Comparison of ENCODE assay signal across 8 mouse cellular contexts in genomic region chr2:180256296-180257000, GRCm38 (mm10). TPM values are rescaled to one million over a fixed set of nuclear protein-coding genes. Genes with fewer than 3 reads are reported as not detected.
DNase-seq lines count a peak whose midpoint lies in the region; ATAC-seq lines count a peak whose summit lies in the region.

No protein-coding gene starts in this region.

- H3K4me2 ChIP-seq in kidney, embryonic 16.5 days (replicated peaks; ENCODE audit: low read depth, low read length) = peak overlapping the region; percentile 91

- WGBS in kidney, embryonic 16.5 days = 23% methylated on average over 26 of the region's 26 CpGs

- no peak for DNase-seq in kidney, postnatal 10 days
- DNase-seq in layer of hippocampus, postnatal 10 days (ENCODE audit: low spot score in 2 of 2) = no peak
- DNase-seq in left cerebral cortex, adult 8-10 months (ENCODE audit: low spot score in 2 of 2) = no peak
- no peak for DNase-seq in right cerebral cortex, postnatal 14 days

- H3K9ac ChIP-seq in kidney, embryonic 16.5 days (replicated peaks; ENCODE audit: low read length) = peak overlapping the region; percentile 83

- H3K27me3 ChIP-seq in kidney, embryonic 16.5 days (ENCODE audit: insufficient read depth, low read length) = no peaks in the 10 kb centered on the region

- ATAC-seq in kidney, embryonic 16.5 days (ENCODE audit: low FRiP score, low TSS enrichment) = peak; percentile 75
- peak; percentile 33 for ATAC-seq in activated CD4-positive, CD25-positive, alpha-beta regulatory T cell, adult 4 months
- peak; percentile 26 to 29; a peak in 3 of 4 replicates for ATAC-seq in hematopoietic stem cell, adult 5-6 weeks (replicated peaks in 1 of 2; ENCODE audit: insufficient read depth in 1 of 2, low FRiP score in 2 of 2, low TSS enrichment in 1 of 2, low read depth in 1 of 2, poor library complexity in 2 of 2, severe bottlenecking in 2 of 2)
- ATAC-seq in megakaryocyte-erythroid progenitor cell, adult 5-6 weeks (replicated peaks; ENCODE audit: low FRiP score, low TSS enrichment, poor library complexity, severe bottlenecking) = peak; percentile 24

- H3K4me1 ChIP-seq in kidney, embryonic 16.5 days (ENCODE audit: insufficient read depth, low read length) = peaks cover 18% of the 10 kb centered on the region

- H3K4me3 ChIP-seq in kidney, embryonic 16.5 days (ENCODE audit: low read length) = peak overlapping the region; percentile 96

- no peaks in the 10 kb centered on the region for H3K9me3 ChIP-seq in kidney, embryonic 16.5 days (ENCODE audit: low read length)

- H3K36me3 ChIP-seq in kidney, embryonic 16.5 days (ENCODE audit: insufficient read depth, low read length) = peaks cover 21% of the 10 kb centered on the region; the same call in 1 of the 2 replicates

- H3K27ac ChIP-seq in kidney, embryonic 16.5 days (ENCODE audit: low read length) = peak overlapping the region; percentile 98

RNA-seq across cellular contexts. Expression of gene Rps21, which starts 0.7 kb away (rescaled TPM):
- polyA plus RNA-seq in kidney, embryonic 16.5 days (2015; fragmentation: Nextera tagmentation; extraction: Ambion mirVana) = 435 and 485 TPM in 2 replicates
- polyA plus RNA-seq in activated CD4-positive, CD25-positive, alpha-beta regulatory T cell, adult 4 months (2017; shearing (Covaris generic)) = 1,000 to 10,000 TPM; 1,181 to 1,680 TPM
- 2,895 and 4,157 TPM in 2 replicates for total RNA-seq in hematopoietic stem cell, adult 5-6 weeks (2017)
- total RNA-seq in megakaryocyte-erythroid progenitor cell, adult 5-6 weeks (2014; fragmentation: Nextera tagmentation) = 3,693 and 4,041 TPM in 2 replicates
- 2,831 and 3,324 TPM in 2 replicates for total RNA-seq in megakaryocyte-erythroid progenitor cell, adult 5-6 weeks (2017)
- 100 to 1,000 TPM; 654 to 715 TPM for total RNA-seq in layer of hippocampus, postnatal 10 days (2021)
- total RNA-seq in left cerebral cortex, adult 8-10 months (2022) = 100 to 1,000 TPM; 616 to 845 (median 743) TPM

RNA-seq across cellular contexts. Expression of gene Cables2, which starts 16.8 kb away (rescaled TPM):
- 6.7 and 11.2 TPM in 2 replicates for polyA plus RNA-seq in kidney, embryonic 16.5 days (2015; fragmentation: Nextera tagmentation; extraction: Ambion mirVana)
- polyA plus RNA-seq in activated CD4-positive, CD25-positive, alpha-beta regulatory T cell, adult 4 months (2017; shearing (Covaris generic)) = 1 to 10 TPM; 5.9 to 7.2 TPM
- total RNA-seq in hematopoietic stem cell, adult 5-6 weeks (2017) = 9.8 and 16.8 TPM in 2 replicates
- 13.8 and 14.4 TPM in 2 replicates for total RNA-seq in megakaryocyte-erythroid progenitor cell, adult 5-6 weeks (2014; fragmentation: Nextera tagmentation)
- 7.4 and 20.8 TPM in 2 replicates for total RNA-seq in megakaryocyte-erythroid progenitor cell, adult 5-6 weeks (2017)
- total RNA-seq in layer of hippocampus, postnatal 10 days (2021) = 10 to 100 TPM; 38.6 to 40.1 TPM
- total RNA-seq in left cerebral cortex, adult 8-10 months (2022) = 10 to 100 TPM; 27.2 to 31.6 (median 27.7) TPM

RNA-seq across cellular contexts. Expression of gene Lama5, which starts 30.8 kb away (rescaled TPM):
- 53.1 and 57.4 TPM in 2 replicates for polyA plus RNA-seq in kidney, embryonic 16.5 days (2015; fragmentation: Nextera tagmentation; extraction: Ambion mirVana)
- under 1 TPM; 0.28 to 0.59 TPM for polyA plus RNA-seq in activated CD4-positive, CD25-positive, alpha-beta regulatory T cell, adult 4 months (2017; shearing (Covaris generic))
- 0.20 and 1.9 TPM in 2 replicates for total RNA-seq in hematopoietic stem cell, adult 5-6 weeks (2017)
- total RNA-seq in megakaryocyte-erythroid progenitor cell, adult 5-6 weeks (2014; fragmentation: Nextera tagmentation) = 0.04 and 0.25 TPM in 2 replicates
- 0.05 TPM in 1 of 2 replicates, not detected in the other for total RNA-seq in megakaryocyte-erythroid progenitor cell, adult 5-6 weeks (2017)
- 1 to 10 TPM; 8.1 to 9.6 TPM for total RNA-seq in layer of hippocampus, postnatal 10 days (2021)
- total RNA-seq in left cerebral cortex, adult 8-10 months (2022) = 10 to 100 TPM in 1 of 4 experiments, 1 to 10 TPM in 3; 5.9 to 11.1 (median 7.3) TPM

RNA-seq across cellular contexts. Expression of gene Rbbp8nl, which starts 33.2 kb away (rescaled TPM):
- 1.5 and 1.6 TPM in 2 replicates for polyA plus RNA-seq in kidney, embryonic 16.5 days (2015; fragmentation: Nextera tagmentation; extraction: Ambion mirVana)
- polyA plus RNA-seq in activated CD4-positive, CD25-positive, alpha-beta regulatory T cell, adult 4 months (2017; shearing (Covaris generic)) = not detected
- total RNA-seq in hematopoietic stem cell, adult 5-6 weeks (2017) = not detected in 2 replicates
- not detected in 2 replicates for total RNA-seq in megakaryocyte-erythroid progenitor cell, adult 5-6 weeks (2014; fragmentation: Nextera tagmentation)
- total RNA-seq in megakaryocyte-erythroid progenitor cell, adult 5-6 weeks (2017) = not detected in 2 replicates
- not detected for total RNA-seq in layer of hippocampus, postnatal 10 days (2021)
- not detected for total RNA-seq in left cerebral cortex, adult 8-10 months (2022)

Comparison
In these comparisons a context has a peak if more than half of its experiments do, and no peak if none do; other contexts are left out.
1. ATAC-seq: peak in every context shown above with its lines; median percentile 75 in kidney, embryonic 16.5 days; 33 in activated CD4-positive, CD25-positive, alpha-beta regulatory T cell, adult 4 months; 28 in hematopoietic stem cell, adult 5-6 weeks; 24 in megakaryocyte-erythroid progenitor cell, adult 5-6 weeks.